Mouse (Mus musculus): ENCODE measurements around the gene Taf12. TPM values are rescaled to one million over a fixed set of nuclear protein-coding genes. Genes with fewer than 3 reads are reported as not detected.
"Not testable (repeated sequence)": the region's sequence is repeated elsewhere in the genome, so short reads cannot be mapped to it uniquely, and the experiment has no call there.

The Taf12 gene
- total RNA-seq, 1 experiment from 2014 or later, result 28.3 TPM

DNA sequence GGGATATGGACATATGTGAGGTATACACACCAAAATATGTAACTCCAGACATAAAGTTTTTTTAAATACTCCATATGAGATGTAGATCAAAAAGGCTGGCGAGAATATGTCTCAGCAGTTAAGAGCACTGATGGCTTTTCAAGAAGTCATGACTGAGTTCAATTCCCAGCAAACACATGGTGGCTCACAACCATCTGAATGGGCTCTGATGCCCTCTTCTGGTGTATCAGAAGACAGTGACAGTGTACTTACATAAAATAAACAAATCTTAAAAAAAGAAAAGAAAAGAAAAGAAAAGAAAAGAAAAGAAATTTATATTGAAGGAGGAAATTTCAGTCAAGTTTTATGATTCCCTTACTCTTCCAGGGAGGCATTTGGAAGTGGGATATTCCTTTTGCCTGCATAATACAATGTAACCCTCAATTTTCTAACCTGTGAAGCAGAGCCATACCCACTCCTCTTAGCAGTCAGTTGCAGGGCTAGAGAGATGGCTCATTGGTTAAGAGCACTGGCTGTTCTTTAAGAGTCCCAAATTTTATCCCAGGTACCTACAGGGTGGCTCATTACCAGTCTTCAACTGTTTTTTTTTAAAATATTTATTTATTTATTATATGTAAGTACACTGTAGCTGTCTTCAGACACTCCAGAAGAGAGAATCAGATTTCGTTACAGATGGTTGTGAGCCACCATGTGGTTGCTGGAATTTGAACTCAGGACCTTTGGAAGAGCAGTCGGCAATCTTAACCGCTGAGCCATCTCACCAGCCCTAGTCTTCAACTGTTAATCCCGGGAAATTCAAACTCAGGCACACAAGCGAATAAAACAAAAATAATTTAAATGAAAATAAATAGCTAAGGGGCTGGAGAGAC lies 5.1 kb upstream of the Taf12 start:
- ATAC-seq (ENCODE audit: extremely low read depth, insufficient number of reproducible peaks, low FRiP score, poor library complexity, severe bottlenecking), result no peak

GRCm38 (mm10) chr4:132269740-132270560 lies 4.2 kb upstream of the Taf12 start:
- peak; percentile 65 for ATAC-seq (ENCODE audit: extremely low read depth, insufficient number of reproducible peaks, low FRiP score, poor library complexity, severe bottlenecking)

DNA sequence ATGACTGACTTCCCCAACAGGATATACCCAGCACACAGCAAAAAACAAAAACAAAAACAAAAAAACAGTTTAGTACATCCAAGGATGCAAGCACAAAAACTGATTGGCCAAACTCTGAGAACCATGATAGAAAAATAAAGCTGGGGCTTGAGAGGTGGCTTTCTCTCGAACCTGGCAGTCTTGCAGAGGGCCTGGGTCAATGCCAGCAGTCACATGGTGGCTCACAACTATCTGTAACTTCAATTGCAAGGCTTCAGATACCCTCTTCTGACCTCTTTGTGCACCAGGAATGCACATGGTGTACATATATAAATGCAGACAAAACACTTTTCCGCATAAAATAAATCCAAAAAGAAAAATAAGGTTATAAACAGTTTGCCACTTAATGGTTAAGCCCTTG lies 1.0 kb upstream of the Taf12 start:
- no peak for ATAC-seq (ENCODE audit: extremely low read depth, insufficient number of reproducible peaks, low FRiP score, poor library complexity, severe bottlenecking)

- ATAC-seq (ENCODE audit: extremely low read depth, insufficient number of reproducible peaks, low FRiP score, poor library complexity, severe bottlenecking), result no peak
These were observed 1.8 kb downstream of the Taf12 start for GRCm38 (mm10) chr4:132275949-132276348.

GRCm38 (mm10) chr4:132288840-132289239 lies 14.7 kb downstream of the Taf12 start:
- not testable (repeated sequence) for ATAC-seq (ENCODE audit: extremely low read depth, insufficient number of reproducible peaks, low FRiP score, poor library complexity, severe bottlenecking)

DNA sequence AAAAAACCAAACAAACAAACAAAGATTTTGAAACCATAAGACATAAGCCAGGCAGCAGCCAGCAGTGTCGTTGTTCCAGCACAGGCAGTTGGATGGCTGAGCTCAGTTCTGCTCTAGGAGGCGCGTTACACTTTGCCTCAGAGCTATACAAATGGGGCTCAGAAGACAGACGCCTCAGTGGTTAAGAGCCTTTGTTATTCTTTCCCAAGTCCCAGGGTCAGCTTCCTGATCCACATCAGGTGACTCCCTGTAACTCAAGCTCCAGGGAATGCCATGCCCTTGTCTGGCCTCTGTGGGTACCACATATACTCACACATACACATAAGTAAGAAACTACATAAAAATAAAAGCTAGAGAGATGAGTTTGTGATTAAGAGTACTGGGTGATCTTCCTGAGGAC lies 16.9 kb downstream of the Taf12 start:
- no peak for ATAC-seq (ENCODE audit: extremely low read depth, insufficient number of reproducible peaks, low FRiP score, poor library complexity, severe bottlenecking)

DNA sequence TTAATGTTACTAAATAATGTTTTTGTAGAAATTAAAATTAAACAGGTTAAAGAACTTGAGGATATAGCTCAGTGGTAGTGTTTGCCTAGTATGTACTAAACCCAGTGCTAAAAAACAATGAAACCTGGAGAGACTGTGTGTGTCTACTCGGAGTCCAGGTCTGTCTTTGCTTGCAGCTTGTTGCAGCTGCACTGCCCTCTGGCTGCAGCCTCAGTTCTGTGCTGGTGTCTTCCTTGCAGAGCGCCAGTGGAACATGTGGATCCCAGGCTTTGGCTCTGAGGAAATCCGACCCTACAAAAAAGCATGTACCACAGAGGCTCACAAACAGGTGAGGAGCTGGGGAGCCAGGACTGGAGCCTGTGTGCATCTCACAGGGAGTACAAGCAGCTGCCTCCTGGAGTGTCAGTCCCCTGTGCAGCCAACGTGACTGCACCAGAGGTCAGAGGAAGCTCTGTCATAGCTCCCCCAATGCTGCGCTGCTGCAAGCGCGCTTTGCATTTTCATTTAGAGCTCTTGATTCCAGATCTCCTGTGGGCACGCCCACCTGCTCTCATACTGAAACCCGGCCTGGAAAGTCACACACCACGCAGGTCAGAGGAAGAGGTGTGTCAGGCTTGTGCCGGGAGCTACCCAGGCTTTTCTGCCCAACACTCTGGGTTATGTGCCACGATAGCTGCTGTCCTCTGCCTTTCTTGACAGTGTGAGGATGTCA lies 17.6 kb downstream of the Taf12 start:
- ATAC-seq (ENCODE audit: extremely low read depth, insufficient number of reproducible peaks, low FRiP score, poor library complexity, severe bottlenecking), result no peak

GRCm38 (mm10) chr4:132292988-132293387 lies 18.8 kb downstream of the Taf12 start:
- ATAC-seq (ENCODE audit: extremely low read depth, insufficient number of reproducible peaks, low FRiP score, poor library complexity, severe bottlenecking), result no peak

GRCm38 (mm10) chr4:132293682-132294240 lies 19.6 kb downstream of the Taf12 start:
- ATAC-seq (ENCODE audit: extremely low read depth, insufficient number of reproducible peaks, low FRiP score, poor library complexity, severe bottlenecking), result no peak

DNA sequence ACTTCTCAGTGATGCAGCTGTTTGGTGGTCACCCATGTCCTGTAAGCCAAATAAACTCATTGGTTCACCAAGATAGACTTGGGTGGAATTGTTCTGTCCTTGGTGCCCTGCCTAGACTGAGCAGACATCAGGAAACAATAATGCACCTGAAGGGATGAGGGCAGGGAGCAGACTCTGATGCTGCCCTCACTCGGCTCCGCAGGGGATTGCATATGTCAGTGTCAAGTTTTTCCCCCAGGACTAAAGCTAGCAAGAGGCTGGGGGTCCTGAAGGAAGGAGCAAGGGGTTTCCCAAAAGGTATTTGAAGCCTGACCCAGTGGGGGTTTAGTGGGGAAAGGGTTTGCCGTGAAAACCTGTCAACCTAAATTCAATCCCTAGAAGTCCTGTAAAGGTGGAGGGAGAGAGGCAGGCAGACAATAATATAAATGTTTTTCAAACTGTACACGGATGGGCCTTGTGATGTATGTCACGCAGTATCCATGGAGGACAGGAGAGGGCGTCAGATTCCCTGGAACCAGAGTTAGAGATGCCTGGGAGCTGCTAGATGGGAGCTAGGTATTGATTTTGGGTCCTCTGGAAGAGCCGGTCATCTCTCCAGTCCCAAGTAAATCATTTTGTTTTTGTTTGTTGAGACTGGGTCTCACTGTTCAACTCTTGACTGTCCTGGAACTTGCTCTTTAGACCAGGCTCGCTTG lies 21.7 kb downstream of the Taf12 start:
- ATAC-seq (ENCODE audit: extremely low read depth, insufficient number of reproducible peaks, low FRiP score, poor library complexity, severe bottlenecking), result no peak

DNA sequence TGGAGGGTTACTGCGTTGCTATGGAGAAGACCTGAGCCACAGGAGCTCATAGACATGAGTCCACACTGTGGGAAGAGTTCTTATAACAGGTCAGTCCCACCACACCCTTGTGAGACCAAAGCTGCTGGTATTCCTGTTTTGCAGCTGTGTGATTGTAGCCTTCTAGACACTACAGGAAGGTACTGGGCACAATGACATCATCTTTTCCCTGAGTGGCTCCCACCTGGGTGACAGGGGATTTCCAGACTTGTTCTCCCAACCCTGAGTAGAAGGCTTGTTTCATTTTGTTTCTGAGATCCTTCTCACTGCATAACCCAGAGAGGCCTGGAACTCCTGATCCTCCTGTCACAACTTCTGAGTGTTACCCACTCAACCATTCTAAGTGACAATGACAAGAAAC lies 25.7 kb downstream of the Taf12 start:
- ATAC-seq (ENCODE audit: extremely low read depth, insufficient number of reproducible peaks, low FRiP score, poor library complexity, severe bottlenecking), result no peak

GRCm38 (mm10) chr4:132301486-132301885 lies 27.3 kb downstream of the Taf12 start:
- ATAC-seq (ENCODE audit: extremely low read depth, insufficient number of reproducible peaks, low FRiP score, poor library complexity, severe bottlenecking), result no peak

GRCm38 (mm10) chr4:132301965-132302938 lies 28.1 kb downstream of the Taf12 start:
- ATAC-seq (ENCODE audit: extremely low read depth, insufficient number of reproducible peaks, low FRiP score, poor library complexity, severe bottlenecking), result no peak

DNA sequence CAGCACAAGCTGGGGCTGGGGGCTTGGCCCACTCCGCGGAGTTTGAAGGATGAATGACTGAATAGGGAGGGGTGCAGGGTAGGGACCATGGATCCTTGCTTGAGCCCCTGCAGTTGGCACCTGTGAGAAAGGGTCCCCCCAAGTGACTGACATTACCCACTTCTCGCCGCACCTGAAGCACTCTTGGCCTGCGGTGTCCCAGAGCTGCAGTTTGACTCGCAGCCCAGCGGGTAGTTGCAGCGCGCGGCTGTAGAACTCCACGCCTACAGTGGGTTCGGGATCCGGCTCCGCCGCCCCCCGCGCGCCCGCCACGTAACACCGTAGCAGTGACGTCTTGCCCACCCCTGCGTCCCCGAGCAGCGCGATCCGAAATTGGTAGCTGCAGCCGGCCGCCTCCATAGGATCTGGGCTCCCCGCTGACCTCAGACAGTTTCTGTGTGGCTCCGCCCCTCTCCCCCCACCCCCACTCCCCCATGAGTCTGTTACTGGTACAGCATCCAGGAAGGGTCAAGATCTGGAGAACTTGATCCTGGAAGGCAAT lies 28.8 kb downstream of the Taf12 start, which contains the start of gene Rab42:
Rab42 (minus strand) TSS at position 447 of the 541 bp plus-strand sequence.
- peak; percentile 42 for ATAC-seq (ENCODE audit: extremely low read depth, insufficient number of reproducible peaks, low FRiP score, poor library complexity, severe bottlenecking)

DNA sequence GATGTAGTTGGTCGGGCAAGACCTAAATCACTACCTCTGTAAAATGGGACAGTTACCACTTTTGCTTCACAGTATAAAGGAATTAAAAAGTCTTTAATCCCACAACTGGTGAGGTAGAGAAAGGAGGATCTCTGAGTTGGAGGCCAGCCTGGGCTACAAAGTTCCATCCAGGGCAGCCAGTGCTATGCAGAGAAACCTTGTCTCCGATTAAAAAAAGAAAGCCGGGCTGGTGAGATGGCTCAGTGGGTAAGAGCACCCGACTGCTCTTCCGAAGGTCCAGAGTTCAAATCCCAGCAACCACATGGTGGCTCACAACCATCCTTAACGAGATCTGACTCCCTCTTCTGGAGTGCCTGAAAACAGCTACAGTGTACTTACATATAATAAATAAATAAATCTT lies 29.3 kb downstream of the Taf12 start:
- ATAC-seq (ENCODE audit: extremely low read depth, insufficient number of reproducible peaks, low FRiP score, poor library complexity, severe bottlenecking), result not testable (repeated sequence)

DNA sequence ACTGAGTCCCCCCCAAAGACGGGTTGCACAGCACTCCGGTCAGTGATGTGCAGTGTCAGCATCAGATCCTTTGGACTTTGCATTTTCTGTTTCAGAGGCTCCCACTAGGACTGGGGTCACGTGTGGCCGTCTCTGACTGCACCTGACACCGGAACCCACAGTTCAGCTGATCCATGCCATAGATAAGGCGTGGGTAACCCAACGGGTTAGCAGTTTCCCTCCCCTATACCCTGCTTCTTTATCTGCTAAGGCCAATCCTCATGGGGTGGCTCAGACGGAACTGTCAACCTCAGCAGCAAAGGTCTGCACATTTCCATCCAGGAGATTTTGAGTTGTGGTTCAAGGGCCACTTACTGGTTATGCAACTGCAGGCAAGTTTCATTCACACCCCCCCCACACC lies 31.1 kb downstream of the Taf12 start:
- ATAC-seq (ENCODE audit: extremely low read depth, insufficient number of reproducible peaks, low FRiP score, poor library complexity, severe bottlenecking), result no peak

- ATAC-seq (ENCODE audit: extremely low read depth, insufficient number of reproducible peaks, low FRiP score, poor library complexity, severe bottlenecking), result no peak
These were observed 31.8 kb downstream of the Taf12 start for GRCm38 (mm10) chr4:132306004-132306403.

Data from neutrophil, adult 5-6 weeks (primary cell).